Mouse (Mus musculus): ENCODE measurements around the gene Slc25a33.

The Slc25a33 gene

DNA sequence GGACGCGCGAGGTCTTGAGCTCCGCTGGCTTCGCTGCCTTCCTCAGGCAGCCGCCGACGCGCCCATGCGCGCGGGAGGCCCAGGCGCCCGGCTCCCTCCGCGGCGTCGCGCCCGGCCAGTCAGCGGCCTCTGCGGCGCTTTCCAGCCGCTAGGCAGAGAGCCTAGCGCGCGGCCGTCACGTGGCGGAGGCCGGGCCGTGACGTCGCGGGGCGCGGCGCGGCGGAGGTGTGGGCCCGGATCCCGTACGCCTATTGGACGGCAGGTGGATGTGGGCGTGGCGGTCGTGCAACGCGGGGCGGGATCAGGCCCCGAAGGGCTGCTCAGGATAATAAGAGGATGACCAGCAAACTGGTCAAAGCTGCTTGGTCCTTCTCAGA, at the start of gene Slc25a33:
Slc25a33 (minus strand) TSS at position 184 of the 377 bp plus-strand sequence.
- DNase-seq, result peak; percentile 91

DNA sequence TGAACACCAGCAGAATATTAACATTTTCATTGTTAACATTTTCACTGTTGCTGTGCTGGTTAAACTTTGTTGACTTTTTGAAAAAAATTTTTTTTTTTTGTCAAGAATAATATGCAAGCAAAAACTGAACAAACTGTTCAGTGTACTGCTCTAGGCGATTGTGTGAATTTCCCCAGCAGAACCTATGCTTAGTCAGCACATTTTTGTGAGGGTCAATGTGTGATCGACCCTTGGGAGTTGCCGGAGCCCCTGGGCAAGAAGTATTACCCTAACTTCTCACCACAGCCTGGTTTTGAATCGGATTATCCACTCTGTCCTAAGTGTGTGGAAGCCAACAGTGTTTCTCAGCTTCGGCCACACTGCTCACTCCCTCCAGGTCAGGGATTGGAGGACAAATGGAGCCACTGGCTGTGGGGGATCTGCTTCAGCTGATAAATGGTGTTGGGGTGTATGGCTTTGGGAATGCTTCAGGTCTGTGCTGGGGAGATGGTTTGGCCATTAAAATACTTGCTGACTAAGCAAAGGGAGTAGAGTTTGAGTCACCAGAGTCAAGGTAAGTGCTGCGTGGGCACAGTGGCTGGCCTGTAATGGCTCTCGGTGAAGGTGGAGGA, 48.6 kb upstream of the Slc25a33 start:
- DNase-seq, result no peak

DNA sequence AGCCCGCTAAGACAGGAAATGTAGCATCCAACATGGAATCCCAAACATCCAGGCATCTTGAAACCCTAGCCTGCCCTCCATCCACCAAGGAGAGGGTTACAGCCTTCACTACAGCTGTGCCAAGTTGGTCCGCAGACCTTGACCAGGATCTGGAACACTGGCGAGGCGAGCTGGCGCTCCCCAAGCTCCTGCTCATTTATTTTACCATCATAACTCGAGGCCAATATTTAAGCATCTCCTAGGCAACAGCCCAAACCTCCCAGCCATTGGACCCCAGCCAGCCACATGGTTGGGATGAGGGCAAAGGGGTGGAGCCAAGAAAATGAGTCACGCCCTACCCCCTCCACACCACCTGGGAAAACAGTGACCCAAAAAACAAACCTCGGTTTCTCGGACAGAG, 48.0 kb upstream of the Slc25a33 start:
- DNase-seq, result peak; percentile 46

DNA sequence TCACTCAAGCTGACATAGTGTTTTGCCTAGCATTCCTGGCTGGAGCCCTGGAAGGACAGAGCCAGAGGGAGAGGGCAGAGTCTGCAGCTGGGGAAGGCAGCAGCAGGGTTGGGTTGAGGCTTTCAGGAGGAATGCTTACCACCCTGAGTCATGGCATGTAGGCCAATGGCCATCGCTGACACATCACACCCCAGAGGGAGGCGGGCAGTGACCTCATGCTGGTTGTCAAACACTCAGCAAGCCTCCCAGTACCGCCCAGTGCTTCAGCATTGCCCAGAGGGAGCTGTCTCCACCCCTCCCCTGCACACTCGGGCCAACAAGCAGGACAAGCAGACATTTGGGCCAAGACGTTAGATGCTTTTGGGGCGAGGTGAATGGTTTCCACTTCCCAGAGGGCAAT, 46.5 kb upstream of the Slc25a33 start:
- DNase-seq, result no peak

DNA sequence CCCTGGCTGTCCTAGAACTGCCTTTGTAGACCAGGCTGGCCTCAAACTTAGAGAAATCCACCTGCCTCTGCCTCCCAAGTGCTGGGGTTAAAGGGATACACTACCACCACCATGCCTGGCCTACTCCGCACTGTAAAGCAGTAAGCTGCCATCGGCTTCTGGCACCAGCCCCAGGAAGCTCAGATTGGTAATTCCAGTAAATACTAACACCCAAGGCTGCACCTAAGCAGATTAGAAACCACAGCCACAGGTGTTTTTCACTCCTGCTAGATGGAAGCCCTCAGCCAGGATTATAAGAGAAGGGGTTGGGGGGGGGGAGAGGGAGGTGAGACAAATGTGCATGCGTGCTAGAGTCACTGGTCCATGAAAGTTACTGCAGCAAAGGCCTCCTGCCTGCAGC, 45.1 kb upstream of the Slc25a33 start:
- no peak for DNase-seq

DNA sequence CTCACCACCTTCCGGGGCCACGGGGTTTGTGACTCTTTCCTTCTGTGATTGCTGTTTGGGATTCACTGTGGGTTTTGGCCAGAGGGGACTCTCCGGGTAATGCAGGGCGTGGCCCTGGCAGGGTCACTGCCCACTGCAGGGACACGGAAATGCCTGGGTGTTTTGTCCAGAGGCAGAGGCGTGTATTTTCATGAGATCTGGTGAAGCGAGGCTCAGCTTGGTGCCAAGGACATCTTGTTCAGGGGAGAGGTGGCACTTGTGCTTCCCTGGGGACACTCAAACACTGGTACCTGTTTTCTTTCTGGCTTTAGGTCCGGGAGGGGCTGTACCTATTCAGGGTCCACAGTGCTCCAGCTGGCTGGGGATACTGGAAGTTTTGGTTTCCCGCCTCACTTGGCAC, 42.5 kb upstream of the Slc25a33 start:
- DNase-seq, result no peak

DNA sequence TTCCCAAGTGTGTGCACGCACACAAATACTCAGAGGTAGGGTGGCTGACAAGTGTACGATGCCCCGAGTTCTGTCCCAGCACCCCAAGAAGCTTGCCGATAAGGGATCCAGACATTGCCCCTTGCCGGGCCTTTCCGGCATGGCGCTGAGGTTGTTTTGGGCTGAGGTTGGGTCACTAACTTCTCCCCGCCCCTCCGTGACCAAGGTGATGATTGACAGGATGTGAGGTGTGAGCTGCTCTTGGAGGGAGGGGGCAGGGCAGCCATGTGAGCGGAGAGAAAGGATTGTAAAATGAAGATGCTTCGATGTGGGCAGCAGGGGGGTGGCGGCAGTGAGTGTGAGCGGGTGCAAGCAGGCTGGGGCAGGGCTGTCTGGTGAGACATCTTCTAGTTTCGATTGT, 41.5 kb upstream of the Slc25a33 start:
- DNase-seq, result no peak

DNA sequence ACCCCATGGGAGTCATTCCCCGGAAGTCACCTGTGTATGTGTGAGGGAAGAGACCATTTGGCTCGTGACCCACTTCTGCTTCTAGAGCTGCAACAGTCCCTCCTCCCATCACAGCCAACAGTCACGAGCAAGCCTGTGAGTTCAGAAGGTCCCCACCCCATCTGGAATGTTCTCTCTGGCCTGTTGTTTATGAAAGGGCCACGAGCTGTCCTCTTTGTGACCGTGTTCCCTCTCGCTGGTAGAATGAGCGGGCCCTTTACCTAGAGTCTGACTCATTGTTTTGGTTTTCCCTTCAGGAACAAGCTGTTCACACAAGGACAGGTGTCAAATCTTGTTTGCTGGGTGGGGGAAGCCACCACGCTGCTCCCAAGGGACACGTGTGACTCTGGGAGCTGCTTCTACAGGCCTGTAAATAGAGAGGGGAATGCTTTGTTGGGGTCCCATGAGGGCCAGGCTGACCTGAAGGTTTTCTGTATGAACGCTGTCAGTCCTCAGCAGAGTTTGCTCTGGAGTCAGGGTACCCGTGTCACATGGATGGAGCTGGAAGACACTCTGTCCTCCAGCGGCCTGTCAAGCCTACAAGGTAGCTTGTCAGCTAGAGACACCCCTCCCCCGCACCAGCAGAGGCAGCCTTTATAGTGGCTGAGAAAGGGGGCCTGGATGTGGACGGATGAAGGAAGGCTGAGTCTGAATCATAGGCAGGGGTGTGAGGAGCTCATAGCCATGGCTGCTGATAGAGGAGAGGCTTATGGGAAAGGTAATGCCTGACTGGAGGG, 39.5 kb upstream of the Slc25a33 start:
- DNase-seq, result no peak

DNA sequence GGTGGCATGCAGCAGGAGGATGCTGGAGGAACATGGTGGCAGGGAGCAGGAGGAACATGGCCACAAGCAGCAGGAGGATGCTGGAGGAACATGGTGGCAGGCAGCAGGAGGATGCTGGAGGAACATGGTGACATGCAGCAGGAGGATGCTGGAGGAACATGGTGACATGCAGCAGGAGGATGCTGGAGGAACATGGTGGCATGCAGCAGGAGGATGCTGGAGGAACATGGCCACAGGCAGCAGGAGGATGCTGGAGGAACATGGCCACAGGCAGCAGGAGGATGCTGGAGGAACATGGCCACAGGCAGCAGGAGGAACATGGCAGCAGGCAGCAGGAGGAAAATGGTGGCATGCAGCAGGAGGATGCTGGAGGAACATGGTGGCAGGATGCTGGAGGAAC, 36.3 kb upstream of the Slc25a33 start:
- peak; percentile 45 for DNase-seq

DNA sequence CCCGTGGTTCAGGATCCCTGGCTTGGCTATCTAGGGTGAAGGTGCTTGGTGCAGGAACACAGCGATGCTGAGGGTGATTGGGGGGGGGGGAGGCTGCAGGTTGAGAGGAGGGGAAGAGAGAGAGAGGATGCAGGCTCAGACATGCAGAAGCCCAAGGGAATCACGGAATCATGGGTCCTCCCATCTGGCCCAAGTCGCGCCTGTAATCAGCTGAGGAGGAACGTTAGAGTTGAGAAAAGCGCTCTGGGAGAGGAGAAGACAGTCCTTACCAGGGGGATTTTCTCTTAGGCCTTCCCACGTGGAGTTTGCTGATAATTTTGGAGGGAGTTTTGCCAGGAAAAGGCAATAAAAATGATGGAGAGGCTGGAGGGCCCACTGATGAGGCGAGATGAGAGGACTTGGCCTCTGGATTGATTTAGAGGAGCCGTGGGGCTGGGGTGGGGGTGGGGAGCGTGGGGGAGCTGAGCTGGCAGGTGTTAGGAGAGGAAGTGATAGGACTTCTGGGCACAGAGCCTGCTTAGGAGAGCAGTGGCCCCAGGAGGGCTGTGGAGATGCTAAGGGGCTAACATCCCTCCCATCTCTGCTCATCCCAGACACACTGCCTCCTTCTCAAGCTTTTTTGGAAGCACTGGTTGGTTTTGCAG, 34.6 kb upstream of the Slc25a33 start:
- no peak for DNase-seq

DNA sequence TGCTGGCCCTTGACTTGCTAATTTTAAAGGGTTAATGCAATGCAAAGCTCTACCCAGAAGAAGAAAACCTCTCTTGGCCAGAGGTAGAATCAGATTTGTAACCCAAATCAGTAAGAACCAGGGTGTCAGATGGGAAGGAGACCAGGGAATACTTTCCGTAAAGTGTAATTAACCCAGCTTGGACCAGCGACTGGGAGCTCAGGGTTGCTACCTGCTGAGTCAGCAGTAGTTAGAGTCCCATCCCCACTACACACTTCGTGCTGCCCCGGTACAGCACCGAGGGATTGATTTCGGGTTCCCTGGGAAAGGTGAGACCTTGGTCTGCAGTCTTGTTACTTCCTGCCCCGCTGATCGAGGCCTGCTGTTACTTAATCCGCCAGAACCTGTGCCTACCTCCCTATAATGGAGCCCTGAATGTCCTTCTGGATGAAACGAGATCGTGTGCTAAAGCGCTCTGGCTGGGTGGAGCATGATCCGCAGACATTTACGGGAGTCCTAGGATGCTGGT, 34.0 kb upstream of the Slc25a33 start:
- no peak for DNase-seq

DNA sequence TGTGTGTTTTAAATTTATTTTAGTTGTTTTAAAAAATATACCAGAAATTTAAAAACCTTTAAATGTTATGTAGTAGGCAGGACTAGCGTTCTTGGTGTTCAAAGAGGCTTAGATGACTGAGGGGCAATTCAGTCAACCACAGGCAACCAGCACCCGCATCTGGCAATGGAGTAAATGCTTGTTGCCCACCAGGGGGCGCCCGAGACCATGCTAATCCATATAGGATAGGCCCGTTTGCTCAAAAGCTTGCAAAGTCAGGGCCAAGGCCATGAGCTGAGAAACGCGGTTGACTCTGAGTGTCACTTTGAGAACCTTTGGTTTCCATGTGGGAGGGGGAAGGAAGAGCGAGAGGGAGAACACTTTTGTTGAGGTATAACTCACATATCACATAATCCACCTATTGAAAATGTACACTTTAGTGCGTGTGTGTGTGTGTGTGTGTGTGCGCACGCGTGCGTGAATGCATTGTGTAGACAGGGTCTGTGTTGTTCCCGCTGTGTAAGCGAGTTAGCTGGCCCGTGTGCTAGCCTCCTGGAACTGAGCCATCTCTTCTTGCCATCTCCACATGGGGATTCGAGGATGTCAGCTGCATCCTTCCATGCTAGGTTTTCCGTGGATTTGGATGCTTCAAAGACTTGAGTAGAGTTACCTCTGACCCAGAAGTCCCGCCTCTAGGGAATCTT, 32.8 kb upstream of the Slc25a33 start:
- peak; percentile 100 for DNase-seq

DNA sequence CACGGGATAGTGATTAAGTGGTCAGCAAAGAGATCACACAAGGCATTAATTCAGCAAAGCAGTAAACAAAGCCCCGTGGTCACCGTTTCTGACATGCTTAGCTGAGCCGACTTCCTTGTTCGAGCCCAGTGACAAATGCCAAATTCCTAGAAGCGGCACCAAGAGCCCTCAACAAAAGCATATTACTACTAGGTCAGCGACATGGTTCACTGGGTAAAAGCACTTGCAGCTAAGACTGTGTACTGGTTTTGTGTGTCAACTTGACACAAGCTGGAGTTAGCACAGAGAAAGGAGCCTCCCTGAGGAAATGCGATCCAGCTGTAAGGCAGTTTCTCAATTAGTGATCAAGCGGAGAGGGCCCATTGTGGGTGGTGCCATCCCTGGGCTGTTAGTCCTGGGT, 28.2 kb upstream of the Slc25a33 start:
- no peak for DNase-seq

DNA sequence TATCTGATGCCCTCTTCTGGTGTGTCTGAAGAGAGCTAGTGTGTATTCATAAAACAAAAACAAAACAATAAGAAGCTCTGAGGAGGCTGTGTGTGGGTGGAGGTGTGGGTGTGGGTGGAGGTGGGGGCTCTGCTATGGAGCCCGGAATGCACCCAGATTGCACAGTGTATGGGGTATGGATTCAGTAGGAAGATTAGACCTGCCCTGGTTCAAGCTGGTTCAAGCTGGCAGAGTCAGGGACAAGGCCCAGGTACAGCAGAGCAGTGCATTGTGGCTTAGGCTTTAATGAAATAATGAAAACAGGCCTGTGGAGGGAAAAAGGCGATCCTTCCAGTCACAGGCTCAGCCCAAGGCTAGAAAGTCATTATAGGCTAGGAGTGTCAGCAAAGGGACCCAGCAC, 26.5 kb upstream of the Slc25a33 start:
- DNase-seq, result no peak

DNA sequence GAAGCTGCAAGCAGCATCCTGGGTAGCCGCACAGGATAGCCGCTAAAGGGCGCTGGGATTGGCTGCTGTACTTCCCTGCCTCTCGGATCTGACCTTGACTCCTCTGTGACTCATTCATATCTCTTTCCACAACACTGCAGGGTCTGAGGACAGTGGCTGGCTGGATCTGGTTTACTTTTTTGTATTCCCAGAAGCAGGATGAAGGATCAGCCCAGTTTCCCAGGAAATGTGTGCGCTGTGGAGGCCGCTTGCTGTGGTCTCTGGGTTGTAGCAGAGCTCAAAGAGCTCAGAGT, 26.0 kb upstream of the Slc25a33 start:
- DNase-seq, result no peak

DNA sequence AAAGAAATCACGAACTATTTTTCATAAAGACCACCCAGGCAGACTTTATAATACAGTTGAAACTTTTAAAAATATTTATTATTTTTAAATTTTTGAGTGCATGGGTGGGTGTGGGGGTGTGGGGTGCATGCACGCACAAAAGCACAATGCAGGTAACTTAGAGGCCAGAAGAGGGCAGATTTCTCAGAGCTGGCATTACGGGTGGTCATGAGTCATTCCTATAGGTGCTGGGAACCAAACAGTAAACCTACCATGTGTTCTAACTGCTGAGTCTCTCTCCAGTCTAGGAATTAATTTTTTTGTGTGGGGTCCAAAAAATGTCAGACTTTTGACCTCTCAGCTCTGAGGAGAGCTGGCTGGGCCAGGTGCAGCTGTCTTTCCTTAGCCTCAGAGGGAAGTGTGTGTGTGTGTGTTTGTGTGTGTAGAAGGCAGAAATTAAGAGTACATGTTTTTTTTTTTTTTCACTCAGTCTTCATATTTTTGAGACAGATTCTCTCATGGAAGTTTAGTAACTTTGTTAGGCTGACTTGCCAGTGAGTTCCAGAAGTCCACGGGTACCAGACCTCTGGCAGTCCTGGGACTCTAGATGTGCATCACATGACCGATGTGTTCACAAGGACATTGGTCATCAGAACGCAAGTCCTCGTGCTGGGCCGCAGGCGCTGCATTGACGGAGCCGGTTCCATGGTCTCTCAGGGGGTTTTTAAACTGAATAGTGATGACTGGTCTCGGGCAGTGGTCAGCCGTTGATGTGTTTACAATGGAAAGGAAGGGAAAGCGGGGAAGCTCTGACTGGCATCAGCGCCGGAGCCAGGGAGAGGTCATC, 25.5 kb upstream of the Slc25a33 start:
- DNase-seq, result no peak

DNA sequence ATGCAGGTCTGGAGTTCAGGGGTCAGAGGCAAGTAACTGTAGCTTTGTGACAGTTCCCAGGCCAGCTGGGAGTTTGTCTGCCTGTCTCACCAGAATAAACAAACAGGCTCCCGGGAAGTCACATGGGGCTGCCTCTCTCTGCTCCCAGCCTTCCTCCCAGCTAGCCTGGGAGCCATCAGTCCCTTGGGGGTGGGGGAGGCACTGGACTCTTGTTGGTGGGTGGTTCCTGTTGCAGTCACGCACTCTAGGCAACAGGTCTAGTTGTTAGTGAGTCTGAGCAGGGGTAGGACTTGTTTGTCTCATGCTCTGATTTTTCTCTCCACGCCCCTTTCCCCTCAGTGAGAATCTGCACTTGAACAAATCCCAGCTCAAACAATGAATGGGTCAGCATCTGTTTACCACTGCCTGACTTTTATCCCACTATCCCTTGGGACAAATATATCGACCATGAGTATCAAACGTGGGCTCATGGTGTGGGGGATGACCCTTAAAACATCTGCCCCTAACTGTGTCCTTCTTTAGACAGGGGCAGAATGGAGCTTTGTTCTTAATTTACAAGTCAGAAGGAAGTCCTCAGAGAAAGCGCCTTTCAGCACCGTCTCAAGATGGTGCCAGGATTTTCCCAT, 24.7 kb upstream of the Slc25a33 start:
- DNase-seq, result no peak

DNA sequence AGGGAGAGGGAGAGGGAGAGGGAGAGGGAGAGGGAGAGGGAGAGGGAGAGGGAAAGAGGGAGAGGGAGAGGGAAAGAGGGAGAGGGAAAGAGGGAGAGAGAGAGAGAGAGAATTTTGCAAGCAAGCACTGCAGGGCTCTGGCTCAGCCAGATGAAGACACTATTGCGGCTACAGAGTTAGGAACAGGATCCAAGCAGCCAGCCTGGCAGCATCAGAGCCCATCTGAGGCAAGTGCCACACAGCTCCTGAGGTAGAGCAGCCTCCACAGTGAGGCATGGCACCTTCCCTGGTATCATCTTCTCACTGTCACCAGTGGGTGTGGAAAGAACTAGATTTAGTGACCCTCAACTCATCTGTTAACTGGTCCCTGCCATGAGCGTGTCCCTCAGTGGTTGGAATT, 24.0 kb upstream of the Slc25a33 start:
- DNase-seq, result no peak

DNA sequence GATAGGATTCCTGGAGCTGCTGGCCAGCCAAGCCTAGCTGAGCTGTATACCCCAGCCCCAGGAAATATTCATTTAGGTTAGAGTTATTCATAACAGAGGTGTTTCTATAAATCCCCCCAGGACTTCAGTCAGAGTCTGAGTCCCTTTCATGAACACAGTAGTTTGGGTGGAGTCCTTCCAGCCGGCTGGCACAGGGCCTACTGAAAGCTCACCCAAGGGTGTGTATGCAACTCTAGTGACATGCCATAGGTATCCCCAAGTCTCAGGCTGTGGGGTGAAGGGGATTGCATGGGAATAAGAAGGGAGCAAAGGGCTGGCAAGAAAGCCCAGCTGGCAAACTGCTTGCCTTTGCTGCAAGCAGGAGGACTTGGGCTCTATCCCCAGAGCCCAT, 23.1 kb upstream of the Slc25a33 start:
- DNase-seq, result no peak

DNA sequence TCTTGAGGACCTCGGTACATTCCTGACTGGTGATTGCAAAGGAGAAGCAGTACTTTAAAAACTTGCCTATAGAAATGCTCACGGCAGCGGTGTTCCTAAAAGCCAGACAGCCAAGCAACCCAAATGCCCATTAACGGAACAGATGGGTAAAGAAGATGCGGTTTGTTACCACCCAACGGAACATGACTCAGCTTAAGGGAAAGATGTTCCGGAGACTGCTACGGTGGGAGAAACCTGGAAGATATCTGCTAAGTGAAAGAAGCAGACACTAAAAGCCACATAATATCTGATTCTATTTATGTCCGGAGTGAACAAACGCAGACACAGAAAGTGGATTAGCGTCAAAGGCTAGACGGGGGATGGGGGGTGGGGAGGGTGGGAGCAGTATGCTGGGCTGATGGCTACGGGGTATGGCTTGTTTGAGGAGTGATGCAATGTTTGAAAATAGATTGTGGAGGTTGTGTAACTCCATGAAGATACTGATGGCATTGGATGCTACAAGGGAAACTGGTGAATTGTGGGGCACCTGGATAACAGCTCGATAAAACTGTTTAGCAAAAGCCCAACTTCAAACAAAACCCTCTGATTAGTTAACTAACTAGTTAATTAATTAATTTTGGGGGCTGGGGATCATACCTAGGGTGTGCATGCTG, 22.6 kb upstream of the Slc25a33 start:
- no peak for DNase-seq

DNA sequence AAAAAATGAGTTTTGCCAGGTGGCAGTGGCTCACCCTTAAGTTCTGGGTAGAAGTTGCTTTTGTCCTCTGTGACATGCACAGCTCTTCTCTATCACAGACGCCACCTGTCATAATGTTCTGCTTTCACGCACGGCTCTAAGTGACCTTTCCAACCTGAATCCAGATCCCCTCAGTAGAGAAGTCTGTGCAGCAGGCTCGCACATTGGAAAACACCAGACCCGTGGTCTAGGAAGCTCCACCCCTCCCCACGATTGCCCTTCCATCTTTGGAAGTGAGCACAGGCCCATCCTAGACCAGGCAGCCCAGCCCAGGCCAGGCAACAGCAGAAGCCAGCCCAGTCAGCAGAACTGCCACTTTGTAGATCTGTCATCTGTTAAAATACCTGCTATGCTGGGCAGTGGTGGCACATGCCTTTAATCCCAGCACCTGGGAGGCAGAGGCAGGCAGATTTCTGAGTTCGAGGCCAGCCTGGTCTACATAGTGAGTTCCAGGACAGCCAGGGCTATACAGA, 20.9 kb upstream of the Slc25a33 start:
- no peak for DNase-seq

DNA sequence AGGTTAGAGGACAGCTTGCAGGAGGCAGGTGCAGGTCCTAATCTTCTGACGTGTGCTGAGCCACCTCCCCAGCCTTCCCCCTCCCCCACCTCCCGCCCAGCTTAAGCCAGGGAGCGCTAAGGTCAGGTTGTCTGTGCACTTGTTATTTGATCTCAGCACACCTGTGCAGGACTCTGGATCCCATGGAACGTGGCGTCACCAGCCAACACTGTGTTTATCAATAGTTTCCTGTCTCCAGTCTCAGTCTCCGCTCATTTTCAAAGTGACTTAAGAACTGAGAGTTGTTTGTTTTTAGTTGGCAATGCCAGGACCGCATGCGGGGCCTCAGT, 19.9 kb upstream of the Slc25a33 start:
- DNase-seq, result no peak

Measured in right cerebral cortex, postnatal 4 days (tissue).